Mouse (Mus musculus) testis, postnatal 14 days (tissue): Measurements from ENCODE around the gene Plcb4.
A peak's percentile ranks its signal among the peaks of the same experiment; 100 is the strongest.

Source experiments
- DNase-seq: peaks from one replicate; pipeline ENCODE4 v3.0.0; 2021; ENCODE audit warnings: low spot score

Gene Plcb4

GRCm38 (mm10) chr2:135761226-135761802 lies 102.5 kb downstream of the Plcb4 start:
- DNase-seq: peak; percentile 26

- DNase-seq: no peak
Observed at GRCm38 (mm10) chr2:135764706-135765105, 105.9 kb downstream of the Plcb4 start.

GRCm38 (mm10) chr2:135766471-135767063 lies 107.8 kb downstream of the Plcb4 start:
- DNase-seq: no peak

GRCm38 (mm10) chr2:135767535-135767934 lies 108.7 kb downstream of the Plcb4 start:
- DNase-seq: no peak

GRCm38 (mm10) chr2:135769701-135770100 lies 110.9 kb downstream of the Plcb4 start:
- no peak for DNase-seq

- DNase-seq: no peak
Observed at GRCm38 (mm10) chr2:135770226-135770625, 111.4 kb downstream of the Plcb4 start.

GRCm38 (mm10) chr2:135773194-135773972 lies 114.6 kb downstream of the Plcb4 start:
- DNase-seq: no peak

- no peak for DNase-seq
Observed at GRCm38 (mm10) chr2:135775026-135775425, 116.2 kb downstream of the Plcb4 start.

- DNase-seq: no peak
Observed at GRCm38 (mm10) chr2:135776131-135776775, 117.4 kb downstream of the Plcb4 start.

- DNase-seq: no peak
Observed at GRCm38 (mm10) chr2:135781391-135781790, 122.6 kb downstream of the Plcb4 start.

GRCm38 (mm10) chr2:135787415-135787814 lies 128.6 kb downstream of the Plcb4 start:
- no peak for DNase-seq

GRCm38 (mm10) chr2:135792907-135793306 lies 134.1 kb downstream of the Plcb4 start:
- DNase-seq: no peak

- no peak for DNase-seq
Observed at GRCm38 (mm10) chr2:135796684-135797083, 137.9 kb downstream of the Plcb4 start.

GRCm38 (mm10) chr2:135797677-135798546 lies 139.1 kb downstream of the Plcb4 start:
- peak; percentile 40 for DNase-seq

- no peak for DNase-seq
Observed at GRCm38 (mm10) chr2:135799149-135799770, 140.4 kb downstream of the Plcb4 start.

- DNase-seq: no peak
Observed at GRCm38 (mm10) chr2:135800385-135800784, 141.6 kb downstream of the Plcb4 start.

GRCm38 (mm10) chr2:135802878-135803450 lies 144.2 kb downstream of the Plcb4 start:
- no peak for DNase-seq

- no peak for DNase-seq
Observed at GRCm38 (mm10) chr2:135805748-135806685, 147.2 kb downstream of the Plcb4 start.

GRCm38 (mm10) chr2:135808342-135808741 lies 149.5 kb downstream of the Plcb4 start:
- DNase-seq: no peak

GRCm38 (mm10) chr2:135810841-135811240 lies 152.0 kb downstream of the Plcb4 start:
- no peak for DNase-seq
